ENCODE assay signal across 12 mouse cellular contexts in the genomic region with DNA sequence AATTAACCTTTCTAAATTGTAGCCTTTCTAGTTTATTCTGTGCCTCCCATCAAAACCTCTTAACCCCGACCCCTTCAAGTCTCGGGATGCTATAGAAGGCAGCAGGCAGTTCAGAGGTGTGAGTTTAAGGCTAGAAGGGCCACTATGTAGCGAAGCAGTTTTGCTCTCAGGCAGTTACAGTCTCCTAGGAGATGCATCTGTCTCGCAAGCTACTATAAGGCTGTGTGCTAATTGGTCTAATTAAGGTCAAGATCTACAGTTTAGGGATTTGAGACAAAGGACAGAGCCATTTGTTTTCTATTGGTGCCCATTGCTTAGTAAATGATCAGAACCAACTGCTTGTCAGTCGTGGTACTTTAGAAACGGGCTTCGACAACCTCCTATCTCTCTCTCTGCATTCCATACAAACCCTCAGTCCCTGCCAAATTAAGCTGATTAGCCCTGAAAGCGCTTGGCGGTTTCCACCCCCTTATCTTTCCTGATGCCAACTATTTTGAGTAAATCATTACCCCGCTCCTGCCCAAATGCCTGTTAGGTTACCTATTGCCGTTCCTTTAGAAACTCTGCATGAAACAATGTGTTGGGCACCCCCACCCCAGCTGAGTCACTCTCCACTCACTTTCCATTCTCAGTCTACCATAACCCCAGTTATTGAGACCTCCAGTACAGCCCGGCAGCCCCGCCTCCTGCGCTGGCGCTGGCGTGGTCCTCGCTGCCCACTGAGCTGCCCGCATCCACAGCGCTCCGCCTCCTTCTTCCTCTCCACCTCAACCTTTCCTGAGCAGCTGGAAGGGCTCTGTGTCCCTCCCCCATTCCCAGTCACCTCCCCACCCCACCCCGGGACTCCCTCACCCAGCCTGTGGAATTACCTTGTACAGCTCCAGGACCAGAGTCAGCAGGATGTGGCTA. TPM values are rescaled to one million over a fixed set of nuclear protein-coding genes. Genes with fewer than 3 reads are reported as not detected.
DNase-seq lines count a peak whose midpoint lies in the region; ATAC-seq lines count a peak whose summit lies in the region.
"Had no signal": no experiment of that assay in that cellular context is flagged by ENCODE, and none has a peak within 500 bp of the region (broad histone marks: within the 10 kb centered on the region; RNA-seq: fewer than 3 reads in every experiment).

No protein-coding gene starts in this region.

- H3K36me3 ChIP-seq in midbrain, embryonic 13.5 days = no peaks in the 10 kb centered on the region
- H3K36me3 ChIP-seq in midbrain, embryonic 16.5 days (ENCODE audit: control insufficient read depth, insufficient read depth, low read length) = no peaks in the 10 kb centered on the region
- no peaks in the 10 kb centered on the region for H3K36me3 ChIP-seq in lung, embryonic 15.5 days
- H3K36me3 ChIP-seq: G1E; liver, embryonic 13.5 days had no signal

- H3K4me3 ChIP-seq in midbrain, embryonic 13.5 days (replicated peaks) = no peak overlapping the region
- H3K4me3 ChIP-seq in midbrain, embryonic 16.5 days (ENCODE audit: low read depth, low read length) = no peak overlapping the region
- no peak overlapping the region for H3K4me3 ChIP-seq in lung, embryonic 15.5 days
- H3K4me3 ChIP-seq: liver, embryonic 13.5 days; myocyte had no signal

- ATAC-seq in midbrain, embryonic 13.5 days = 0 out of 2 replicates have a peak, but pooled peaks have one; percentile 30
- ATAC-seq in midbrain, embryonic 16.5 days = no peak
- peak; percentile 46; the same call in 1 of the 2 replicates for ATAC-seq in lung, embryonic 15.5 days (ENCODE audit: borderline replicate concordance, extremely low read depth, low FRiP score, low TSS enrichment)
- no peak for ATAC-seq in monocyte, adult 5-6 weeks (replicated peaks; ENCODE audit: insufficient number of reproducible peaks, low FRiP score, low TSS enrichment, poor library complexity, severe bottlenecking)

- no peak overlapping the region for H3K9ac ChIP-seq in midbrain, embryonic 13.5 days (replicated peaks)
- H3K9ac ChIP-seq in midbrain, embryonic 16.5 days (ENCODE audit: low read depth, low read length) = no peak overlapping the region
- no peak overlapping the region for H3K9ac ChIP-seq in lung, embryonic 15.5 days
- H3K9ac ChIP-seq: liver, embryonic 13.5 days had no signal

- no peak overlapping the region for H3K27ac ChIP-seq in midbrain, embryonic 13.5 days
- no peak overlapping the region for H3K27ac ChIP-seq in midbrain, embryonic 16.5 days (ENCODE audit: low read length)
- H3K27ac ChIP-seq in lung, embryonic 15.5 days = peak overlapping the region; percentile 70
- H3K27ac ChIP-seq: liver, embryonic 13.5 days had no signal

- H3K27me3 ChIP-seq in midbrain, embryonic 13.5 days = no peaks in the 10 kb centered on the region
- H3K27me3 ChIP-seq in midbrain, embryonic 16.5 days (ENCODE audit: control insufficient read depth, insufficient read depth, low read depth, low read length) = no peaks in the 10 kb centered on the region
- H3K27me3 ChIP-seq in lung, embryonic 15.5 days = no peaks in the 10 kb centered on the region

- no peak overlapping the region for H3K4me2 ChIP-seq in midbrain, embryonic 13.5 days (replicated peaks)
- H3K4me2 ChIP-seq in midbrain, embryonic 16.5 days (ENCODE audit: low read length) = no peak overlapping the region
- H3K4me2 ChIP-seq in lung, embryonic 15.5 days = peak overlapping the region; percentile 20; the same call in 1 of the 2 replicates
- H3K4me2 ChIP-seq: liver, embryonic 13.5 days had no signal

- 0 out of 2 replicates have a peak, but pooled peaks cover 3% of the 10 kb centered on the region for H3K9me3 ChIP-seq in midbrain, embryonic 13.5 days
- no peaks in the 10 kb centered on the region for H3K9me3 ChIP-seq in midbrain, embryonic 16.5 days (replicated peaks; ENCODE audit: control insufficient read depth, low read length, poor library complexity, severe bottlenecking)
- H3K9me3 ChIP-seq in lung, embryonic 15.5 days = no peaks in the 10 kb centered on the region
- H3K9me3 ChIP-seq: liver, embryonic 13.5 days had no signal

- peak; percentile 93 for DNase-seq in kidney, adult 11 months
- no peak for DNase-seq in right cerebral cortex, postnatal 4 days
- no peak for DNase-seq in embryo, embryonic 9.5 days (ENCODE audit: extremely low spot score)
- DNase-seq: adrenal gland, postnatal 25 days; liver, embryonic 13.5 days; thymus, postnatal 4 days had no signal

- WGBS in midbrain, embryonic 13.5 days = 84% methylated on average over 21 of the region's 21 CpGs
- WGBS in midbrain, embryonic 16.5 days = 82% methylated on average over 21 of the region's 21 CpGs
- WGBS in lung, embryonic 15.5 days = 76% methylated on average over 21 of the region's 21 CpGs

- no peaks in the 10 kb centered on the region for H3K4me1 ChIP-seq in midbrain, embryonic 13.5 days (replicated peaks)
- H3K4me1 ChIP-seq in midbrain, embryonic 16.5 days (ENCODE audit: control insufficient read depth, insufficient read depth, low read length) = no peaks in the 10 kb centered on the region
- peaks cover 23% of the 10 kb centered on the region for H3K4me1 ChIP-seq in lung, embryonic 15.5 days
- H3K4me1 ChIP-seq: liver, embryonic 13.5 days had no signal

RNA-seq across cellular contexts. Expression of gene Ptpn13, which starts 59.9 kb away (rescaled TPM):
- 6.8 and 8.7 TPM in 2 replicates for polyA plus RNA-seq in midbrain, embryonic 13.5 days (2015; fragmentation: Nextera tagmentation; extraction: Ambion mirVana)
- polyA plus RNA-seq in midbrain, embryonic 16.5 days (2015; fragmentation: Nextera tagmentation; extraction: Ambion mirVana) = 3.6 and 3.9 TPM in 2 replicates
- 12.1 and 14.0 TPM in 2 replicates for polyA plus RNA-seq in lung, embryonic 15.5 days (2015; fragmentation: Nextera tagmentation; extraction: Ambion mirVana)
- total RNA-seq in monocyte, adult 5-6 weeks (2017) = 0.48 to 1.1 TPM (median 0.97 TPM) in 3 replicates
- polyA plus RNA-seq: G1E had no signal

Comparison
In these comparisons a context has a peak if more than half of its experiments do, and no peak if none do; other contexts are left out.
1. ATAC-seq: peak in midbrain, embryonic 13.5 days (single experiment) and lung, embryonic 15.5 days (single experiment); none in midbrain, embryonic 16.5 days (single experiment) and monocyte, adult 5-6 weeks (single experiment).